Mouse (Mus musculus): ENCODE results near the gene Olfr644.

Gene Olfr644

GRCm38 (mm10) chr7:104071769-104072168 is at the start of gene Olfr644:
Olfr644 (minus strand) TSS chr7:104071869.
- no peak for DNase-seq (ENCODE audit: low read depth, low spot score)

GRCm38 (mm10) chr7:104104757-104104972 is 33.0 kb upstream of the Olfr644 start, which contains the start of gene Olfr646:
Olfr646 (plus strand) TSS chr7:104104873.
- DNase-seq (ENCODE audit: low read depth, low spot score): no peak
- H3K27me3 ChIP-seq (ENCODE audit: control insufficient read depth, insufficient read depth, low read length, poor library complexity, severe bottlenecking): no peaks in the 10 kb centered on the region
- H3K36me3 ChIP-seq (ENCODE audit: control insufficient read depth, insufficient read depth, low read length, poor library complexity, severe bottlenecking): no peaks in the 10 kb centered on the region

More at GRCm38 (mm10) chr7:104071769-104072168, at the start of gene Olfr644:
- H3K36me3 ChIP-seq (ENCODE audit: control insufficient read depth, insufficient read depth, low read length, poor library complexity, severe bottlenecking): no peaks in the 10 kb centered on the region
- H3K27me3 ChIP-seq (ENCODE audit: control insufficient read depth, insufficient read depth, low read length, poor library complexity, severe bottlenecking): no peaks in the 10 kb centered on the region

GRCm38 (mm10) chr7:104103913-104104756 is 32.5 kb upstream of the Olfr644 start:
- no peak for DNase-seq (ENCODE audit: low read depth, low spot score)
- H3K27me3 ChIP-seq (ENCODE audit: control insufficient read depth, insufficient read depth, low read length, poor library complexity, severe bottlenecking): no peaks in the 10 kb centered on the region
- H3K36me3 ChIP-seq (ENCODE audit: control insufficient read depth, insufficient read depth, low read length, poor library complexity, severe bottlenecking): no peaks in the 10 kb centered on the region

GRCm38 (mm10) chr7:104085365-104085764 is 13.7 kb upstream of the Olfr644 start, which contains the start of gene Olfr645:
Olfr645 (minus strand) TSS chr7:104085465.
- Histone ChIP-seq H3K27me3 (ENCODE audit: control insufficient read depth, insufficient read depth, low read length, poor library complexity, severe bottlenecking) (no peaks in the 10 kb centered on the region), H3K36me3 (ENCODE audit: control insufficient read depth, insufficient read depth, low read length, poor library complexity, severe bottlenecking) (no peaks in the 10 kb centered on the region)
- no peak for DNase-seq (ENCODE audit: low read depth, low spot score)

- DNase-seq (ENCODE audit: low read depth, low spot score): no peak
- H3K27me3 ChIP-seq (ENCODE audit: control insufficient read depth, insufficient read depth, low read length, poor library complexity, severe bottlenecking): no peaks in the 10 kb centered on the region
- no peaks in the 10 kb centered on the region for H3K36me3 ChIP-seq (ENCODE audit: control insufficient read depth, insufficient read depth, low read length, poor library complexity, severe bottlenecking)
These were observed 10.3 kb downstream of the Olfr644 start, which contains the start of gene 4930516K23Rik for GRCm38 (mm10) chr7:104061345-104061744. 4930516K23Rik (minus strand) TSS chr7:104061445.

- Histone ChIP-seq H3K27me3 (ENCODE audit: control insufficient read depth, insufficient read depth, low read length, poor library complexity, severe bottlenecking) (no peaks in the 10 kb centered on the region), H3K36me3 (ENCODE audit: control insufficient read depth, insufficient read depth, low read length, poor library complexity, severe bottlenecking) (no peaks in the 10 kb centered on the region)
- DNase-seq (ENCODE audit: low read depth, low spot score): no peak
These were observed 12.5 kb downstream of the Olfr644 start for GRCm38 (mm10) chr7:104059215-104059614.

- no peak for DNase-seq (ENCODE audit: low read depth, low spot score)
- H3K36me3 ChIP-seq (ENCODE audit: control insufficient read depth, insufficient read depth, low read length, poor library complexity, severe bottlenecking): no peaks in the 10 kb centered on the region
- no peaks in the 10 kb centered on the region for H3K27me3 ChIP-seq (ENCODE audit: control insufficient read depth, insufficient read depth, low read length, poor library complexity, severe bottlenecking)
These were observed 19.1 kb downstream of the Olfr644 start, which contains the start of gene Olfr642 for GRCm38 (mm10) chr7:104052566-104052965. Olfr642 (minus strand) TSS chr7:104052666.

- H3K36me3 ChIP-seq (ENCODE audit: control insufficient read depth, insufficient read depth, low read length, poor library complexity, severe bottlenecking): no peaks in the 10 kb centered on the region
- no peak for DNase-seq (ENCODE audit: low read depth, low spot score)
- H3K27me3 ChIP-seq (ENCODE audit: control insufficient read depth, insufficient read depth, low read length, poor library complexity, severe bottlenecking): no peaks in the 10 kb centered on the region
These were observed 20.9 kb downstream of the Olfr644 start for GRCm38 (mm10) chr7:104050745-104051144.

GRCm38 (mm10) chr7:104035145-104035544 is 36.5 kb downstream of the Olfr644 start, which contains the start of gene Olfr641:
Olfr641 (plus strand) TSS chr7:104035445.
- Histone ChIP-seq H3K27me3 (ENCODE audit: control insufficient read depth, insufficient read depth, low read length, poor library complexity, severe bottlenecking) (no peaks in the 10 kb centered on the region), H3K36me3 (ENCODE audit: control insufficient read depth, insufficient read depth, low read length, poor library complexity, severe bottlenecking) (no peaks in the 10 kb centered on the region)
- no peak for DNase-seq (ENCODE audit: low read depth, low spot score)

- Histone ChIP-seq H3K36me3 (ENCODE audit: control insufficient read depth, insufficient read depth, low read length, poor library complexity, severe bottlenecking) (no peaks in the 10 kb centered on the region), H3K27me3 (ENCODE audit: control insufficient read depth, insufficient read depth, low read length, poor library complexity, severe bottlenecking) (no peaks in the 10 kb centered on the region)
- DNase-seq (ENCODE audit: low read depth, low spot score): no peak
These were observed 44.7 kb downstream of the Olfr644 start for GRCm38 (mm10) chr7:104026978-104027377.

GRCm38 (mm10) chr7:104025473-104025872 is 46.2 kb downstream of the Olfr644 start, which contains the start of gene Olfr640:
Olfr640 (minus strand) TSS chr7:104025573.
- H3K27me3 ChIP-seq (ENCODE audit: control insufficient read depth, insufficient read depth, low read length, poor library complexity, severe bottlenecking): no peaks in the 10 kb centered on the region
- DNase-seq (ENCODE audit: low read depth, low spot score): no peak
- H3K36me3 ChIP-seq (ENCODE audit: control insufficient read depth, insufficient read depth, low read length, poor library complexity, severe bottlenecking): no peaks in the 10 kb centered on the region

GRCm38 (mm10) chr7:104021651-104022050 is 50.0 kb downstream of the Olfr644 start:
- no peaks in the 10 kb centered on the region for H3K36me3 ChIP-seq (ENCODE audit: control insufficient read depth, insufficient read depth, low read length, poor library complexity, severe bottlenecking)
- H3K27me3 ChIP-seq (ENCODE audit: control insufficient read depth, insufficient read depth, low read length, poor library complexity, severe bottlenecking): no peaks in the 10 kb centered on the region
- no peak for DNase-seq (ENCODE audit: low read depth, low spot score)

- DNase-seq (ENCODE audit: low read depth, low spot score): no peak
- Histone ChIP-seq H3K36me3 (ENCODE audit: control insufficient read depth, insufficient read depth, low read length, poor library complexity, severe bottlenecking) (no peaks in the 10 kb centered on the region), H3K27me3 (ENCODE audit: control insufficient read depth, insufficient read depth, low read length, poor library complexity, severe bottlenecking) (no peaks in the 10 kb centered on the region)
These were observed 52.7 kb downstream of the Olfr644 start for GRCm38 (mm10) chr7:104018953-104019352.

GRCm38 (mm10) chr7:104017203-104017602 is 54.5 kb downstream of the Olfr644 start, which contains the start of gene Olfr639:
Olfr639 (minus strand) TSS chr7:104017303.
- H3K27me3 ChIP-seq (ENCODE audit: control insufficient read depth, insufficient read depth, low read length, poor library complexity, severe bottlenecking): no peaks in the 10 kb centered on the region
- H3K36me3 ChIP-seq (ENCODE audit: control insufficient read depth, insufficient read depth, low read length, poor library complexity, severe bottlenecking): no peaks in the 10 kb centered on the region
- no peak for DNase-seq (ENCODE audit: low read depth, low spot score)
